Mouse (Mus musculus) MEL (cell line): ENCODE results near the gene Tpd52l1.

Experiments used
- CTCF ChIP-seq, 3 experiments: IDR thresholded peaks in 2 of 3; conservative IDR thresholded peaks in 1 of 3; 2 replicates each; pipeline ENCODE4 v1.5.1; 2011 to 2012; ENCODE audit warnings: low read length in 3 of 3, low read depth in 2 of 3, mild to moderate bottlenecking in 2 of 3, improper control_type of control experiment in 1 of 3, inconsistent platforms in 1 of 3, mixed read lengths in 1 of 3, moderate library complexity in 1 of 3; ENCODE audit not compliant: control insufficient read depth in 1 of 3, insufficient read depth in 1 of 3, poor library complexity in 1 of 3, severe bottlenecking in 1 of 3
- POLR2A ChIP-seq, 2 experiments: IDR thresholded peaks; 2 replicates each; pipeline ENCODE4 v1.6.1; 2011 to 2012; ENCODE audit warnings: low read length in 2 of 2, mild to moderate bottlenecking in 2 of 2, control low read depth in 1 of 2, improper control_type of control experiment in 1 of 2, low read depth in 1 of 2, moderate library complexity in 1 of 2; ENCODE audit not compliant: control insufficient read depth in 1 of 2, insufficient read depth in 1 of 2, poor library complexity in 1 of 2
- RAD21 ChIP-seq: IDR thresholded peaks from 2 replicates; pipeline ENCODE4 v1.6.1; 2011; ENCODE audit warnings: mild to moderate bottlenecking, low read depth, low read length, improper control_type of control experiment

- no peak for TF ChIP-seq CTCF (IDR thresholded peaks at IDR 0.05 in 2 of 3, conservative IDR thresholded peaks at IDR 0.05 in 1 of 3; ENCODE audit: control insufficient read depth in 1 of 3, insufficient read depth in 1 of 3, low read depth in 2 of 3, low read length in 3 of 3, poor library complexity in 1 of 3, severe bottlenecking in 1 of 3)
- TF ChIP-seq POLR2A (IDR thresholded peaks at IDR 0.05; ENCODE audit: control insufficient read depth in 1 of 2, insufficient read depth in 1 of 2, low read depth in 1 of 2, low read length in 2 of 2, poor library complexity in 1 of 2) = no peak
- no peak for TF ChIP-seq RAD21
Measured at GRCm38 (mm10) chr10:31330286-31330962, 115.3 kb downstream of the Tpd52l1 start.
